Mouse (Mus musculus) left cerebral cortex, postnatal 4 days (tissue): ENCODE results near the gene Ankrd6. TPM values are rescaled to one million over a fixed set of nuclear protein-coding genes. Genes with fewer than 3 reads are reported as not detected.

ENCODE experiments used
- DNase-seq: peaks from one replicate; pipeline ENCODE4 v3.0.0-alpha.2; 2022
- intact Hi-C: fragments of 180-260 bp; cut with DNase I; formaldehyde crosslinking; loops from one replicate; pipeline ENCODE4 v1.15.1; 2025
- total RNA-seq, 2 experiments: library from RNA; stranded (reverse); gene quantifications; 2 replicates each; pipeline ENCODE4 v1.2.3; 2021

Gene Ankrd6
- total RNA-seq, 2 experiments from 2014 or later, result 29.7 to 32.8 TPM

DNA sequence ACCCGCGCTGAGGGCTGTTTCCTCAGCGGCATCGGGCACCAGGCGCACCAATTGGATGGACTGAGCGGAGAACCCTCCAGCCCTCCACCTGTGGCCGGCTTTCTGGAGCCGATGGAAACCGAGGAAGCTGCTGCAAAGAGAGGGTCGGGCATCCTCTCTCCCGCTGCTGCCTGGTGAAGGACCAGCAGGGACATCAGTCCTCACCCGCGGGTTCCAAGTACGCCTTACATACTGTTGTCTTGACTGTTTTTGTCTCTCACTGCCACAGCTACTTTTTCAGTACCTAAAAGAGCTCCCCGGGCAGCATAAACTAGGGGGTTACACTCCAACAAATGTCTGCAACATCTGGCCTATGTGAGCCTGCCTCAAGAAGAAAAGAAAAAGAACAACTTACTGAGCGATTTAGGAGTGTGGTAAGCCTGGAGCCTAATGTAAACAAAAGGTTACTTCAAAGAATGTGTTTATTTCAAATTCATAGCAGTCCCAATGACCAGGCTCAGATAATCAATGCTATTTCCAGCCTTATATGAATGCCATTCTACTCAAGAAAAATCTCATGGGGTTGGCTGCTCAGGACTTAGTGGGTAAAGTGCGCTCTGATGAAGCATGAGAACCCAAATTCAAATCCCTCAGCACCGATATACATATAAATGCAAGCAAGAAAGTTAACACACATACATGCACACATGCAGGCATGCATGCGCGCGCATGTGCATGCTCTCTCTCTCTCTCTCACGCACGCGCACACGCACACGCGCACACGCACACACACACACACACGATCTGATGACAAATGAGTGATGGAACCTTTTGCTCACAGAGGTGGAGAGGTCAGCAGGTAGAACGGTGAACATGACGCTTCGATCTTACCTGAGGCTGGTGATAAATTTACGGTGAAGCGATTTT, 647 bp upstream of the Ankrd6 start:
- intact Hi-C loops, result loop anchor here (10.0 kb wide), 2 partner anchors 146 to 196 kb away; partner anchors contain the start of gene Lyrm2
- DNase-seq, result no peak

DNA sequence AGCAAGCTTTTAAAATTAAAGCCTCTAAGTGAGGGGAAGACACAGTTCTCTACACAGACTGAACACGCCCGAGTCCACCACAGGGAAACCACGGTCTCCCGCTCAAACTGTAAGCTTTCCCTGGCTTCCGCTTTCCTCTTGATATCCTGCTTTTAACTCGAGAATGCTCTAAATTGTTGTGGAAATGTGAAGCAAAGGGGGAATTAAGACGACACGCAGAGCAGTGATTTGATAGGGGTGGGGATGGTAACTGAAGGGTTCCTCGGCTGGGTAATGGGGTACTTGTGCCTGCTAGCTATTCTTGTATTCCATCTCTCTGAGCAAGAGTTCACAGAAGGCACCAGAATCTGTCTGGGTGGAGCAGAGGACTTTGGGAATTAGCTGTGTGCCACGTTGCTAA, 1.9 kb downstream of the Ankrd6 start:
- intact Hi-C loops, result no loop called here
- DNase-seq, result no peak

DNA sequence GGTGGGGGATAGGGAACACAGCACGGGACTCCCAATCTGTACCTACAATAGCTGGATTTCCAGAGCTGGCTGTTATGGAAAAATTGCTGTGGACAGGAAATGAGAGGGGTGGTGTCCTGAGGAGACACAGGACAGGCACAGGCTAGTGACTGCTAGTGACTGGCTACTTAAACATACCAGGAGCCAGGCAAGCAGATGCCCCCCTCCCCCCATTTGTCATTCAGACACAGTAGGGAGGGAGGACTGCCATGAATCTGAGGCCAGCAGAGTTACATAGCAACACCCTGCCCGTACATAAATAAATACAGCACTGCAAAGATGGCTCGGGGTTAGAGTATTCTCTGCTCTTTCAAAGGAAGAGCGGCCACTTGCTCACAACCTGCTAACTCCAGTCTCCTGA, 3.0 kb downstream of the Ankrd6 start:
- intact Hi-C loops, result no loop called here
- no peak for DNase-seq

DNA sequence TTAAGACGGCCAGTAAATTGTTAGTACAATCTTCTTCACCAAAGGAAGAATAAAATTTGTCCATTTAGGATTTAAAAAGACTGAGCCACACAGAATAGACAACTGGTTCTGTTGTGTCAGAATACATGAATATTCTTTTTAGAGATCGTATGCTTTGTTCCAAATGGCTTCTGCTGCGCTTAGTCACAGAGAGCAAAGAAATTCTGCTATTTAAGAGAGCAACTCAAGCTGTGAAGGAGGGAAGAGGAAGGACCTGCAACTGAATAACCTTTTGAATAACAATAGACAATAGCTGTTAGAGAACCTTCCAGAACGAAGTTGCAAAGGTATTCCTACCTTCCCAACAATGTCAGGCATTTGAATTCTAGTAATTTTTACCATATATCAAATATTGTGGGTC, 9.7 kb downstream of the Ankrd6 start:
- intact Hi-C loops, result no loop called here
- no peak for DNase-seq

DNA sequence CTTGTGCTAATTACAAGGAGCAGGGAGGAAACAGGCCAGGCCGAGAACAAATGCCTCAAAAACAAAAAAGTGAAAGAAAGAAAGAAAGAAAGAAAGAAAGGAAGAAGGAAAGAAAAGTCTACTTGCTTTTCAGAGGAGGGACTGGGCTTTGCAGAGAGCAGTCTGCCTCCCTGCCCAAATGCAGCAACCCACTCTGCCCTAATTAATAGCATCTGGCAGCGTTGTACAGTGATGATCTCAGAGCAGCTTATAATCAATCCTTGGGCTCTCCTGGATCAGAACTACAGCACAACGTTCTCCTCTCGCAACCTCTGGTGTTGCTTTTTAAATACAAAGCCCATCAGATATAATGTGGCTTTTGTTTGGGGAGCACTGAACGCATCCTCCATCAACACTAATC, 10.7 kb downstream of the Ankrd6 start:
- DNase-seq, result no peak
- intact Hi-C loops, result no loop called here

DNA sequence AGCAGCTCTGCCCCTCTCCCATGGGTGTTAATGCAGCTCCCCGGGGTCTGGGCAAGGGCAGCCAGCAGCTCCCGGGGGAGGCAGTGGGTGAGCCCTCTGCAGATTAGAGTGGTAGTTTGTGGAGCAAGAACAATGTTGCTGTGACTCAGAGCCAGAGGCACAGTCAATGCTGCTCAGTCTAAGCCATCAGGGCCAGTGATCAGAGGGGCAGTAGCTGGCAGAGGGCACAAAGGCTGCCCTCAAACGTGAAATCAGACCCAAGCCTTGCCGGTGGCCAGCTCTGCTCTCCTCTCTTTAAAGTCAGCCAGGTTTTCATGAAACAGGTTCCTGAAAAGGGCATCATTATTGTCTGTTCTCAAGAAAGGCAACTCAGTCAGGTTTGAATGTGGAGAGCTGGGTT, 11.1 kb downstream of the Ankrd6 start:
- intact Hi-C loops, result no loop called here
- no peak for DNase-seq

DNA sequence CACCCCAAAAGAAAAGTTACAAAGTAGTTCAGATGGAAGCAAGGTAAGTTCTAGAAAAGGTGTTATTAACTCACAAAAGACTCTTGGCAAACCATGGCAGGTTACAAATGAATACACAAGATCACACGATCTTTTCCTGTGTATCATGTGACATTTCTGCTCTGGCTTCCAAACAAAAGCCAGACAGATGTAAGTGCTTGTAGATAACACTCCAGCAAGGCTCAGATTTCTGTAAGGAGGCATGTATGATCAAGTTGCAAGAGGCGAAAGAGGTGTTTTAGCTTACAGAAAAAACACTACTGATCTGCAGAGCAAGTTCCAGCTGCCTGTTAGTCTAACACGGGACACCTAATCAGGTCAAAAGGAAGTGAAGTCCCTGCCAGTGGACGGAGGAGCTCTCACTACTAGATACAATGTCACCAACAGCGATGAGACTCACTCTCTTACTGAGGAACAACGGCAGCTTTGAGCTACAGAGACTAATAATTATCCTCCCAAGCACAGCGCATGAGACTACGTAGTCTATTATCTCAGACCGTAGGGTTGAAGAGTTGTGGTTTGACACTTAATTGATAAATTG, 13.8 kb downstream of the Ankrd6 start:
- DNase-seq, result no peak
- intact Hi-C loops, result no loop called here

DNA sequence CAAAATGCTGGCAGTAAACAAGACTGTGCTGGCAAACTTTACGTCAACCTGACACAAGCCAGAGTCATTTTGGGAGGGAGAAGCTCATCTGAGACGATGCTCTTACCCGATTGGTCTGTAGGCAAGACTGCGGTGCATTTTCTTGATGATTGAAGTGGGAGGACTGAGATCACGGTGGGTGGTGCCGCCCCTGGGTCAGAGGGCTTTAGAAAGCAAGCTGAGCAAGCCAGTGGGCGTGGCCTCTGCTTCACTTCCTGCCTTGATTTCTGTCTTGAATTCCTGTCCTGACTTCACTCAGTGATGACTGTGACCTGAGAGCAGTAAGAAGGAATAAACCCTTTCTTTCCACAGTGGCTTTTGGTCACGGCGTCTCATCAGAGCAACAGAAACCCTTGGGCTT, 18.6 kb downstream of the Ankrd6 start:
- no peak for DNase-seq
- intact Hi-C loops, result no loop called here

DNA sequence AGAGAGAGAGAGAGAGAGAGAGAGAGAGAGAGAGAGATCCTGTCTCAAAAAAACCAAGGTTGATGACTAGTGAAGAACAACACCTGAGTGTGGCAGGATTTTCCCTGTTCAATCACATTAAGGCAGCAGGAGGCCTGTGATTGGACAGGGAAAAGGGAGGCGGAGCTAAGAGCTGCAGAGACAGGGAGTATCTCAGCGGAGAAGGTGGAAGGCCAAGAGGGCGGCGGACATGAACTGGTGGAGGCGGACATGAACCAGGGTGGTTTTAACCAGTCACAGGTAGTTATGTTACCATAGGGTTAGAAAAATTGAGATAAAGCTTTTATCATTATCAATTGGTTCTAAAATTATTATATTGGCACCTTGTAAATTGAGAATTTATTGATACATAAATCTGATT, 20.9 kb downstream of the Ankrd6 start:
- intact Hi-C loops, result no loop called here
- no peak for DNase-seq

DNA sequence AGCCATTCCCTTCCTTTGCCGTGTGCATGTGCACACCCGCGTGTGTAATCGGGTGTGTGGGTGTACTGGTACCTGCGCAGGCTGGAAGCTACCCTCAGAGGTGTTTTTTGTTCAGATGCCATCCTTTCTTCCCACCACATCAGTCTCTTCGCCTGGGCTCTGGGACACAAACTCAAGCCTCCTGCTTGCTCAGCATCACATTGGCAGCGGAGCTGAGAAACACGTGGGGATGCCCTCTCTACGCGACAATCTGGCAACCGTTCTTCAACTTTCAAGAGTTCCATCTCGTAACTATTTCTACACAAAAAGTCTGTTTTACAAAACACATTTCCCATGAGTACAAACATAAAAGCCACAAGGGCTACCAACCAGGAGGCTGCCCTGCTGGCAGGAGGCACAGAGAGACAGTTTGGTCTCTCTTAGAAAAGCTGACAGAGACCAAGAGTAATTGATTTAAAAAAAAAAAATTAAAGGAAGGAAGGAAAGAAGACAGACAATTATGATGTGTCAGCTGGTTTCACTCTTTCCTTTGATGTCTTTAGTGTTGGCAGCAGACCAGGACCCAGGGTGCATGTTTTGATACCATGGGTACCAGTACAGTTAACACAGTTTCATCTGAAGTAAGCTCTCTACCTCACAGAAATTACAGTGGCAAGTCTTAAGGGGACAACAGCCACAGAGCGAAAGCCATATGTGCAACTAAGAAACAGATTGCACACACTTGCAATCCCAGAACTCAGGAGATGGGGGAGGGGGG, 21.8 kb downstream of the Ankrd6 start:
- no peak for DNase-seq
- intact Hi-C loops, result no loop called here

DNA sequence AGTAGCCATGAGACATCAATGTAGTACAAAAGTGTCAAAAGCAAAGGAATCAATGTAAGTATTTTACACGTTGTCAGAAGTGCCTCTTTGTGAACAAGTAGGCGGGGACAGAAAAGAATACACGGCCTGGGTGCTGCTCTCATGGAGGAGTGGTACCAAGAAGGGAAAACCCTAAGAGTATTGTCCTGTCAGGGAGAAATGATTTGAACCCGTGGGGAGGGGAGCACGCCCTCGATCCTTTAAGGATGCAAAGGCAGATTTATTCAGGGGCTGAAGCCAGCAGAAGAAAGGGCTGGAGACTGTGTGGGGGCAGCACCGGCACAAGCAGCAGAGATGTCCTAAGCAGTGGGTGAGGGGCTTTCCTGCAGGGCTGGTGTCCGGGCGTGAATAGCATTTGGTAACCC, 26.7 kb downstream of the Ankrd6 start:
- DNase-seq, result no peak
- intact Hi-C loops, result no loop called here

DNA sequence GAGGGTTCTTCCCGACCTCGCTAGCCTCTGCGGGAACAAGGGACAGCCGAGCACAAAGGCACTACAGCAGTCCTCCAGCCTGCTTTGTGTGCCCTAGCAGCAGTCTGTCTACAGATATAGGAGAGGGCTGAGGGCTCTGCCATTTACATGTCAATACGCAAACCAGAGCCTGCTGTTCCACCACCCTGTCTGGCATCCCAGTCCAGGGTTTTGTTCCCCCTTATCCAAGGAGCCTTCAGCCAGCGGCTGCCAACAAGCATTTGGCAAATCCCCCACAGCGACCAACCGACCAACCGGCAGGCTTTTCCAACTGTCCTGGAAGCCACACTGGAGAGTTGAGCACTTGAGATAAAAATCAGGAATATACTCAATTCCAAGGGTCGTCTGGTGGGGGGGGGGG, 27.2 kb downstream of the Ankrd6 start:
- intact Hi-C loops, result no loop called here
- peak; percentile 88 for DNase-seq

DNA sequence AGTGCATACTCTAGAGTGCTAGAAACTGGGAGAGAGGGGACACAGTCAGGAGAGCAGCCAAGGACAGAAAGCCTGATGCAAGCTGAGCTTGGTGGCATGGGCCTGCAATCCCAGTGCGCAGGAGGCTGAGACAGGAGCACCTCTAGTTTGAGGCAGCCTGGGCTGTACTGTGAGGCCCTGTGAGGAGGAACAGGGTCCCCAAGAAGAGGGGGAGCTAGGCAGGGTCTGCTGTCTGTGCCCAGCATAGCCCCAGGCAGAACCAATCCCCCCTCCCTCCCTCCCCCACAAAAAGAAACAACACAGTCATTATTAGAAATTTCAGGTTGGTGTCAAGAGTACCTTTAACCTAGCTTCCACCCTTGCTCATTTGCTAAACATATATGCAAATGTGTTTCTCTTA, 27.8 kb downstream of the Ankrd6 start:
- no peak for DNase-seq
- intact Hi-C loops, result no loop called here

DNA sequence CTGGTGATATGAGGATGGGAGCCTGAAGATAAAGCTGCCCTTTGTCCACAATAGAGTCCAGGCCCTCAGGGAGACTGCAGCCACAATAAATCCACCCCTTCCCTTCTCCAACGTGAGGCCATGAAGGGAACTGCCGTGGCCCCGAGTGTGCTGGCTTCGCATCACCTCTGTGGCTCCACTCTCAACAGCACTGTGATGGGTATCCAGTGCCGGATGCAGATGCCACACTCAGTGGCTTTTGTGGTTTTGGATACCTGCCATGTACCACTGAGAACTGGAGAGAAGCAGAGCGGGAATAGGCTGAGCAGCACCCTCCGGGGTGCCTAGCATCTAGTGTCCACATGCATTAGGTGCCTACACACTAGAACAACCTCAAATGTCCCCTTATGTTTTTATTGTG, 29.8 kb downstream of the Ankrd6 start:
- intact Hi-C loops, result no loop called here
- DNase-seq, result no peak

DNA sequence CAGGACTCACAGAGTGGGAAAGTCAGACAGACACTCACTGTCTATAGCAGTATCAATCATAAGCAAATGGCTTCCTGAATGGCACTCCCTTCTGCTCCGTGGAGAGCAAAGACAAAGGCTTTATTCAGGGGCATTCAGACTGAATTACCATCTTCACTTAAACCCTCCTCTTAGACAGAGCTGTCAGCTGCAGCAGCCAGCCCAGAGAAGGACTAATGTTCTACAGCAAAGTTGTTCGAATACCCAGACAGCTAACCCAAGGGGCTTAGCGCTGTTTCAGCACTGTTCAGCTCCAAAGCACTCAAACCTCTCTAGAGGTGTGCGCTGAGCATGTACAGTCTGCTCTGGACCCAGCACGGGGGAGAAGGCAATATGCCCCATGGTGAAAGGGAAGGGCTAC, 32.1 kb downstream of the Ankrd6 start:
- no peak for DNase-seq
- intact Hi-C loops, result no loop called here

DNA sequence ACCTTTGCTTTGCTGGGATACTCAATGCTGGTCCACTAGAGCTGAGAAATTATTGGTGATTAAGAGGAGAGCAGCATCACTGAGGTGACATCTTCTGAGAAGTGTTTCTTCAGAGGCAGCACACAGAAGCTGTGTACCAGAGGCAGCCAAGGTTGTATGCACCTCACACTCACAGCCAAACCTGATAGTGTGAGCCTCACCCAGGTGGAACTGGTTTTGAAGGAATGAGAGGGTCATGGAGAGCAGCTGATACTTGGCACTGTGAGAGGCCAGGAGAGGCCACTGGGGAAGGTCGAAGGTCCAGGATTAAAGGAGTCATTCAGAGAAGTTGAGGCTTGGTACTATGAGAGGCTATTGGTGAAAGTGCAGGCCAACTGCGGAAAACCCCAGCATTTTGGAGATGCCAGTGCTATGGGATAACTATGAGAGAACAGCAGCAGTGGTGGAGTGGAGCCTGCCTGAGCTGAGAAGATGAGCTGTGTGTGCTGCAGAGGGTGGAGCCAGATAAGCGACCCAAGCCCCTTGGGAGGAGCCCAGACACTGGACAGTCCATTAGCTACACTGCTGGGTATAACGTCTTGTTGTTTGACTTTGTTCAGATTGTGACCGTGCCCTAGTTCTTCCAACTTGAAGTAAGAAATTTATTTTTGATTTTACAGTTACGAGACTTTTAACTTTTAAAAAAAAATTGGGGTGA, 33.8 kb downstream of the Ankrd6 start:
- DNase-seq, result no peak
- intact Hi-C loops, result no loop called here

DNA sequence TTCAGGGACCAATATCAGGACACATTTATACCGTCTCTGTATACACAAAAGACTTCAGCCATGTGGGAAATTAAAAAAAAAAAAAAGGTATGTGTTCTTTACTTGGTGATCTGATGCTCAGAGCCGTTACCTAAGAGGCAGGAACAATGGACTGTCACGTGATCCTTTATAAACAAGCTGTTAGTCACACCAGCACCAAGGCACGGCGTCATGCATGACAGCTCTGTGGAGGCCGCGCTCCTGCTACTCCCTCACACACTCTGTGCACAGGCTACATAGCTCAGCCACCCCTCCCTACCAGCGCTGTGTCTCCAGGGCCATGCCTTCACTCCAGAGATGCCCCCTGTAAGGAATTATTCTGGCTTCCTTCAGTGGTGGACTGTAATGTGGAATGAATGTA, 34.7 kb downstream of the Ankrd6 start:
- no peak for DNase-seq
- intact Hi-C loops, result no loop called here

DNA sequence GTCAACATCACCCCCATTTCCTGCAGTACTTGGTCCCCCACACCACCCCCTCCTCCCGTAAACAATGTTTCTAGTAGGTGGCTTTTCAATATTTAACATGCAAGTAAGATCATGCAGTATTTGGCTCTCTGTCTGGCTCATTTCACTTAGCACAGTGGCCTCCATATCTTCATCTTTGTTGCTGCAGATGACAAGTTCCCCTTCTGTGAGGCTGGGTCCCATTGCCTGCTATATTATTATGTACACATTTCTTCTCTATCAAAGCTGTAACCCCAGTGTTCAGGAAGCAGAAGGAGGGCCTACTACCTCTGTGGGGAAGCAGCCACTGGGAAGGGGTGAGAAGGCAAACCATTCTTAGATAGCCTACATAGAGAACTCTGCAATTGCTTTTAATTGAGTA, 40.6 kb downstream of the Ankrd6 start:
- no peak for DNase-seq
- intact Hi-C loops, result no loop called here

DNA sequence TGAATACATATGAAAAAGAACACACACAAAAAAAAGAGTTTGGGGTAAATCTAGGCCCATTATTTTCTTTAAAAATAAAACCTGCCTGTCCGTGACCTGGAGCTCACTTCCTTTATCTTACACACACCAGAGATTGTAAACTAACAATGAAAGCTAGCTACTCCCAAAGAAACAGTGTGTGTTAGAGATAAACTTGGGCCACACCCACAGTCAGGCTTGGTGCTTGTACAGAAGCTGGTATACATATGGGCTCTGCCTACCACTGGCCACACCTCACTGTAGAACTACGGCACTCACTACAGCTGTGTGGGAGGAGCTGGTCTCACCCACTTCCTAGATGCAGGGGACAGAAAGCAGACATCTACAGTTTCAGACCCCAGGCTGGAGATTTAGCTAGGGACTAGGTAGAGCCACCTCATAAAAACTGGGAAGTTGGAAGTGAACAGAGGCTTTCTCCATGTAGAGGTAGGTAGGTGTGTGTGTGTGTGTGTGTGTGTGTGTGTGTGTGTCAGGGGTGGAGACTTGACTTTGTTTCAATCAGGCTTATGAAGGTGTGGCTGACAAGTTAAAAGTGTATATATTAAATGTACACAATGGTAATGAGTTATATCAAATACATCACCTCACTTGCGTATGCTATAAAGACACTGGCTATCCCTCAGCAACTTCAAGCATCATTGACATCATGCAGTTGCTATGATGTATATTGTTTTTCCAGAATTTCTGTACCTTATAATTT, 41.2 kb downstream of the Ankrd6 start:
- DNase-seq, result no peak

DNA sequence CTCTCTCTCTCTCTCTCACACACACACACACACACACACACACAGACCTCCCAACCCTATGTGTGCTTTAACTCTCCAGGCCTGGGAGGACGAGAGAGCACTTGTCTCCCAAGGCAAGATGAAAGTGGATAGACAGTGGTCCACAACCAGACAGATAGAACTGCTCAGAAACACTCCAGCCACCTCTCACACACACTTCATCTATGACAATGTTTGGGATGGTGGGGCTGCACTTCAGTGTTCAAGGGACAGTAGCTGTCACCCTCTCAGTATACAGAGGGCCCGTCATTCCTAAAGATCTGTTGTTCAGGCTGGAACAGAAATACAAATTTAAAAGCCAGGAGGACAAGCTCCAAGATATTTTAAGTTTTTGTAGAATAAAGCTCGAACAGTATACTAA, 43.0 kb downstream of the Ankrd6 start:
- no peak for DNase-seq
- intact Hi-C loops, result no loop called here

More for the DNA sequence above, 41.2 kb downstream of the Ankrd6 start:
- intact Hi-C loops, result no loop called here
